Mouse (Mus musculus): ENCODE measurements around the gene Gm20422. TPM values are rescaled to one million over a fixed set of nuclear protein-coding genes. Genes with fewer than 3 reads are reported as not detected.

The Gm20422 gene
- 0.58 and 1.1 TPM in 2 replicates for polyA plus RNA-seq (2015; fragmentation: Nextera tagmentation; extraction: Ambion mirVana)

DNA sequence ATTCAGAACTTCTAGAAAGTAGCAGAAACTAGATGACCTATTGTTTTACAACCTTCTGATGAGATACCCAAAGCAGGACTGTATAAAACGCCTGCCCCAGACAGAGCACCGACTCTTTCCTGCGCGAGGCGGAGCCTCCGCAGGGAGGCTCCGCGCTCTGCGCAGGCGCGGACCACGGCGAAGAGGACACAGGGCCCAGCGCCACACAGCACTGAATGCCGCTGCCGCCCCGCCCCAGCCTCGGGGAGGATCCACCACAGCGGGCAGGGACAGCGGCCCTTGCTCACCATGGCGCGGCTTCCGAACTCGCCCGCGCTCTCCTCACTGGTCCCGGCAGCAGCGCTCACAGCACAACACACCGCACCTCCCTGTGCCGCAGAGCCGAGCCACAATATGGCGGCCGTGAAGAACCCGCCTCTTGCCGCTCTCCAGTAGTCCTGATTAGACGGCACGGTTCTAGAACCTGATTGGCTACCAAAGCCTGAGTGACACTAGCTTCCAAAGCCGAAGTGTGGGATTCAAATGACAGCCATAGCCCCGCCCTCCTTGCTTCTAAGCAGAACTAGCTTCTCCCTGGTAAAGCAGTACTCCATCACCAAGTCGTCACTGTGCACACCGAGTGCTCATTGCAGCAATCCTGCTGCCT lies at the start of gene Gm20422:
Gene Gm20422, minus strand, starts transcription at position 384 of the 646 bp plus-strand sequence.

DNA sequence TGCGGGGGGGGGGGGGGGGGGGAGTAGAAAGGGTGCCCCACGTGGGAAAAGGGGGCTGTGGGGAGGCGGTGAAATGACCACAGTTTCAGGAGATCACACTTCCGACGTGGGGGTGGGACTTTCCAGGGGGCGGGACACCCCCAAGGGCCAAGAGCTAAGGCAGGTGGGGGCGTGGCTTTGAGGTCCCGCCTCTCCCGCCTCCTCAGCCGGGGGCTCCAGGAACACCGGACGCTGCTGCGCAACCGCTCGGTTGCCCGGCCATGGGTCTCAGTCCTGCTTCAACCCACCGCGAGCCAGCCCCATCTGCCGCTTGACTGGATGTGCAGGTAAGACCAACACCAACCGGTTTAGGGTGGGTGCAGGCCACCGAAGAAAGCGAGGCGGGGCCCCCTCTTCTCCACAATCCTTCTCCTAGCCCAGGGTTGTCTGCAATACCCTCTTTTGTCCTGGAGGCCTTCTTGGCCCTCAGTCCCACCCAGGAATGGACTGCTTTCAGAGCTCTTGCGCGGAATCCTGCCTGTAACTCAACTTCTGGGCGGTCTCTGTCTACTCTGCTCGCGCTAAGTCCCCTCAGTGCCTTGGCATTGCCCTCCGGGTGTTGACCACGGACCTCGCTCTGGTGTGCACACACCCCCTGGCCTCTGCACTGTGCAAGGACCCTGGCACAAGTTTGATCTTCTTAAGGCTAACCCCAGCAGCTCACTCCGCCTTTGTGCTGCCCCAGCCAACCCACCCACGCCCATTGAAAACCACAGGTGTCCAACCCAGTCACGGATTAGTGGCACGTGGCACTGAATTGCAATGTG lies 47.9 kb upstream of the Gm20422 start, which contains the start of gene Lpar2:
Gene Lpar2, plus strand, starts transcription at position 44 of the 806 bp plus-strand sequence.

DNA sequence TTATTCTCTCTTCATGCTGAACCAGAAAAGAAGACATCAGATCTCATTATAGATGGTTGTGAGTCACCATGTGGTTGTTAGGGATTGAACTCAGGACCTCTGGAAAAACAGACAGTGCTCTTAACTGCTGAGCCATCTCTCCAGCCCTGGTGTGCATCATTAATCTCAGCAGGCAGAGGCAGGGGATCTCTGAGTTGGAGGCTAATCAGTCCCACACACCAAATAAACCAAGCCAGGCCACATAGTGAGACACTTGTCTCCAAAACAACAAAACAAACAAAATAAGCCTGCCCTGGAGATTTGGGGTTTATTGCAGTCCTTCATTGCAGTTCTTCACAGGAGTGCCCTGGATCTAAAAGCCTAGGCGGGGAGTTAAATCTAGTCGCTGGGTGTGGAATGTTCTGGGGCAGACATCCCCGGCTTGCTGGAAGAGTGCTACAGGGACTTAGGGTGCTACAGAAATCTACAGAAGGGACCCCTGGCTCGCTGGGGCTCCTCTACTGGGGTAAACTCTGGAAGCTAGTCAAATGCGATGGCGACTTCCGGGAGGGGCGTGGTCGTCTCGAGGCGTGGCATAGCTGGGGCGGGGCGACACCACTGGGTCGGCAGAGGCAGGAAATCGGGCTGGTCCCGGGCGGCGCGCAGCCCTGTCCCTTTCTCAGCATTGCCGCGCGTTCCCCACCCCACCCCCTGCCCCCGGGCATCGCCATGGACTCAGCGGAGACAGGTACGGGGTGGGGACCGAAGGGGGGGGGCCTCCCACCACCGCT lies 33.6 kb upstream of the Gm20422 start, which contains the start of gene Gmip:
Gene Gmip, plus strand, starts transcription at position 586 of the 770 bp plus-strand sequence.

DNA sequence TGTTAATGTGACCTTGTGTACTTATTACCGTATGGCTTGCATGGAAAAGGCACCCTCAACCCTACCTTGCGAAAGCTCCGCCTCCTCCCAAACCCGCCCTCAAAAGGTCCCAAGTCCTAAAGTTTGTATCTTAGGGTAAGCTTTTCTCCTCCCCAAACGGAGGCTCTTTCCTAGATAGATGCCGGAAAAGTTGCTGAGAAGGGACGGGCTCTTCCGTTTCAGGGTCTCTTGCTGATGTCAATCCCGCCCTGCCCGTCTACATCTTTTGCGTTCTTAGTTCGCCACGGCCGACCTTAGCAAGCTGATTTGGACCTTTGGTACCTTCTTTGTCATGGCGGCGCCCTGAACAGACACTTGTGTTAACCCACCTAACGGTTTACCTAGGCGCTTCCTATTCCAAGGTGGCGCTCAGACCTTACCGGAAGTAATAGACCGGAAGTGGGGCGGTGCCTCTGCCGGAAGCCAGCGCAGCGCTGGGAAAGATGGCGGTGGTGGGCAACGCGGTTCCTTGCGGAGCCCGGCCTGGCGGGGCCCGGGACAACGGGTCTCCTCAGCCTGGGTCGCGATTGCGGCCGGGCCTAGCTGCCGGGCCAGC lies 16.2 kb upstream of the Gm20422 start, which contains the start of the genes Atp13a1 and Zfp866:
Gene Atp13a1, plus strand, starts transcription at position 391 of the 595 bp plus-strand sequence.
Gene Zfp866, minus strand, starts transcription at position 406 of the 595 bp plus-strand sequence.

DNA sequence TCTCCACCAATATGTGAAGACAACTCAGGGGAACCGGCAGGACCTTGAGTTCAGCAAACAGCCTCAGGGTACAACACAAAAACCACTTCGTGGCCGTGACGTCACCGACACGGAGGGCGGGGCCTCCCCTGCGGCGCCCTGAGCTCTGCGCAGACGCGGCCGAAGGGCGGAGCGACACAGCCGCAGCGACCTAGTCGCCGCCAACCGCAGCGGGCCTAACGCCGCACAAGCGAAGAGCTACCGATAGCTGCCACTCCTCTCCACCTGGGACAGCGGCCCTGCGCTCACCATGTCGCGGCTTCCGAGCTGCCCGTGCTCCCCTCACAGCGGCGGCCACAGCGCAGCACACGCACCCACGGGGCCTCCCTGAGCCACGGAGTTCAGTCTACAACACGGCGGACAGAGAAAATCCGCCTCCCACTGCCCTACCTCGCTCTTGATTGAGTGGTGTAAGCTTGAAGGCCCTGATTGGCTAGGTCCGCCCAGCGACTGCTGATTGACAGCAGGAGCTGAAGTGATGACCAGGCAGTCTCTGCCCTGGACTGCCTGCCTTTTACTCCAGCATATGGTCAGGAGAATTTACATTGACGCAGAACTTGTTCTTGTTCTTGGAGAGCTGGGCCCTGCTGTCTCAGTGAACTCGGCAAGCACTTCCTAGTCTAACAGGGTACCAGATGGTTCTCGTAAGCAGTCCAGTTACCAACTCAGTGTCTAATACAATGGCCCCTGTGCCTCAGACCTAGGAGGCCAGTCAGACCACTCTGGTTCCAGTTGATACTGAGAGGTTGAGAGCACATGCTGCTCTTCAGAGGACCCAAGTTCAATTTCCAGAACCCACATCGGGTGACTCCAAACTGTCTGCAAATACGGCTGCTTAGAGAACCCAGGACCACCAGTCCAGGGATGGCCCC lies 24.9 kb downstream of the Gm20422 start, which contains the start of gene Zfp963:
Gene Zfp963, minus strand, starts transcription at position 427 of the 911 bp plus-strand sequence.

DNA sequence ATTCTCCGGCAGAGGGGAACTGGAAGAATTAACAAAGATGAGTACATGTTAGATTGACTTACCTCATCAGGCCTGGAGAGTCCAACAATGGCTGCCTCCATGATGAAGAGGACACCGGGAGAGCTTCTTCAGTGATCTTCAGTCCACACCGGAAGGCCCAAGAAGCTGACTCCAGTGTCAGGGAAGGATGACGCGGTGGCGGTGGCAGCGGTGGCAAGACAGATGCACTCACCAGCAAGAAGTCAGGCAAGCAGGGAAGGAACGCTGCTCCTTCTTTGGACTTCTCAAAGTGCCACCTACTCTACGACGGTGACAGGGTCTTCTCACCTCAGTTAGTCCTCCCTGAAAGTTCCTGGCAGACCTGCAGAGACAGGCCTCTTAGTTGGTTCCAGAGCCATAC lies 64.1 kb downstream of the Gm20422 start, which contains the start of gene Zfp869:
Gene Zfp869, minus strand, starts transcription at position 101 of the 400 bp plus-strand sequence.

Other genes with a start within 250 kb of the Gm20422 start
- 7.3 and 9.1 TPM in 2 replicates for gene Zfp868, start 149.3 kb downstream of the Gm20422 start, polyA plus RNA-seq (2015; fragmentation: Nextera tagmentation; extraction: Ambion mirVana)
- gene Zfp964, start 120.4 kb downstream of the Gm20422 start, polyA plus RNA-seq (2015; fragmentation: Nextera tagmentation; extraction: Ambion mirVana): 0.49 and 0.55 TPM in 2 replicates
- gene Zfp869, start 64.2 kb downstream of the Gm20422 start, polyA plus RNA-seq (2015; fragmentation: Nextera tagmentation; extraction: Ambion mirVana): 6.7 and 9.1 TPM in 2 replicates
- gene Zfp963, start 24.9 kb downstream of the Gm20422 start, polyA plus RNA-seq (2015; fragmentation: Nextera tagmentation; extraction: Ambion mirVana): 3.4 and 3.9 TPM in 2 replicates
- gene Atp13a1, start 16.3 kb upstream of the Gm20422 start, polyA plus RNA-seq (2015; fragmentation: Nextera tagmentation; extraction: Ambion mirVana): 14.1 and 16.6 TPM in 2 replicates
- gene Zfp866, start 16.3 kb upstream of the Gm20422 start, polyA plus RNA-seq (2015; fragmentation: Nextera tagmentation; extraction: Ambion mirVana): 7.8 and 8.3 TPM in 2 replicates
- 4.4 and 4.9 TPM in 2 replicates for gene Gmip, start 33.8 kb upstream of the Gm20422 start, polyA plus RNA-seq (2015; fragmentation: Nextera tagmentation; extraction: Ambion mirVana)
- not detected in 2 replicates for gene Lpar2, start 47.5 kb upstream of the Gm20422 start, polyA plus RNA-seq (2015; fragmentation: Nextera tagmentation; extraction: Ambion mirVana)
- gene Pbx4, start 57.6 kb upstream of the Gm20422 start, polyA plus RNA-seq (2015; fragmentation: Nextera tagmentation; extraction: Ambion mirVana): 1.5 and 1.8 TPM in 2 replicates
- gene Cilp2, start 112.8 kb upstream of the Gm20422 start, polyA plus RNA-seq (2015; fragmentation: Nextera tagmentation; extraction: Ambion mirVana): 0.76 and 1.2 TPM in 2 replicates
- 1.3 and 1.7 TPM in 2 replicates for gene Tssk6, start 127.3 kb upstream of the Gm20422 start, polyA plus RNA-seq (2015; fragmentation: Nextera tagmentation; extraction: Ambion mirVana)
- 313 and 340 TPM in 2 replicates for gene Ndufa13, start 127.7 kb upstream of the Gm20422 start, polyA plus RNA-seq (2015; fragmentation: Nextera tagmentation; extraction: Ambion mirVana)
- 12.2 and 13.0 TPM in 2 replicates for gene Yjefn3, start 127.8 kb upstream of the Gm20422 start, polyA plus RNA-seq (2015; fragmentation: Nextera tagmentation; extraction: Ambion mirVana)
- 20.4 and 23.2 TPM in 2 replicates for gene Gatad2a, start 221.5 kb upstream of the Gm20422 start, polyA plus RNA-seq (2015; fragmentation: Nextera tagmentation; extraction: Ambion mirVana)

Measured in skeletal muscle tissue, postnatal 0 days (tissue).